Mouse (Mus musculus): ENCODE data around the gene Tacc3. TPM values are rescaled to one million over a fixed set of nuclear protein-coding genes. Genes with fewer than 3 reads are reported as not detected.
A peak's percentile ranks its signal among the peaks of the same experiment; 100 is the strongest.

The Tacc3 gene
- polyA plus RNA-seq, 1 experiment, result 9.2 TPM

DNA sequence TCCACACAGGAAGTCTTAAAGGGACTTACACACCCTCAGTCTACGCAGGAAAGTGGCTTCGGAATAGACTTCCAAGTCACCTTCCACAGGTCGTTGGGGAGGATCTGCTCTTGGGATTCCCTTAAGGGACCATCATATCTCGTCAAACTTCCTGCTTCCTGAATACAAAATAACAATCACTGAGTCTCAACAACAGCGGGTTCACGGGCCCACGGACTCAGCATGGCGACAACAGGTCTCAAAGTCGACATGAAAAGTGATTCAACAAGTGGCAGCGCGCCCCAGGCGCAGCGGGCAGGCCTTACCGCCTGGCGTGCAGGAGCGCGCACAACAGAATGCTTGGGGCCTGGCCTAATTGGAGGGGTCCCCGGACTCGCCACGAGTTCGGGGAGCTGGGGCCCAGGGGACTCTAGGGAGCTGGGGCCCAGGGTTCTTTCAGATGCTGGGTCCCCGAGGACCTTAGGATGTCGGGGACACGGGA lies 29.1 kb upstream of the Tacc3 start:
- H3K4me1 ChIP-seq (ENCODE audit: control insufficient read depth, insufficient read depth, low read length), result peaks cover 6% of the 10 kb centered on the region; the same call in 1 of the 2 replicates
- DNase-seq, result no peak
- under 1% methylated on average over 24 of the region's 24 CpGs for WGBS
- H3K27ac ChIP-seq (ENCODE audit: insufficient read depth, low read length), result peak overlapping the region; percentile 52
- TF ChIP-seq POLR2A (IDR thresholded peaks at IDR 0.05; ENCODE audit: borderline replicate concordance, insufficient read depth, low read length) (no peak), CTCF (IDR thresholded peaks at IDR 0.05; ENCODE audit: borderline replicate concordance, insufficient read depth, low read depth, low read length) (no peak)
- H3K4me3 ChIP-seq (replicated peaks; ENCODE audit: insufficient read depth, low read depth, low read length), result peak overlapping the region; percentile 66
- H3K27me3 ChIP-seq (ENCODE audit: control insufficient read depth, insufficient read depth, low read length), result no peaks in the 10 kb centered on the region

GRCm38 (mm10) chr5:33629301-33629987 lies 28.5 kb upstream of the Tacc3 start, which contains the start of the genes Fam53a and Gm9903:
Gene Fam53a, minus strand, starts transcription at chr5:33629635.
Gene Gm9903, plus strand, starts transcription at chr5:33629925.
- peak; percentile 99 to 100 for DNase-seq
- Histone ChIP-seq H3K4me1 (ENCODE audit: control insufficient read depth, insufficient read depth, low read length) (peaks cover 6% of the 10 kb centered on the region; the same call in 1 of the 2 replicates), H3K27me3 (ENCODE audit: control insufficient read depth, insufficient read depth, low read length) (no peaks in the 10 kb centered on the region), H3K27ac (ENCODE audit: insufficient read depth, low read length) (peak within 1 kb of the TSS; percentile 52), H3K4me3 (replicated peaks; ENCODE audit: insufficient read depth, low read depth, low read length) (peak within 1 kb of the TSS; percentile 75)
- 1% methylated on average over 98 of the region's 99 CpGs for WGBS
- TF ChIP-seq CTCF (IDR thresholded peaks at IDR 0.05; ENCODE audit: borderline replicate concordance, insufficient read depth, low read depth, low read length) (no peak), POLR2A (IDR thresholded peaks at IDR 0.05; ENCODE audit: borderline replicate concordance, insufficient read depth, low read length) (peak; percentile 88)

DNA sequence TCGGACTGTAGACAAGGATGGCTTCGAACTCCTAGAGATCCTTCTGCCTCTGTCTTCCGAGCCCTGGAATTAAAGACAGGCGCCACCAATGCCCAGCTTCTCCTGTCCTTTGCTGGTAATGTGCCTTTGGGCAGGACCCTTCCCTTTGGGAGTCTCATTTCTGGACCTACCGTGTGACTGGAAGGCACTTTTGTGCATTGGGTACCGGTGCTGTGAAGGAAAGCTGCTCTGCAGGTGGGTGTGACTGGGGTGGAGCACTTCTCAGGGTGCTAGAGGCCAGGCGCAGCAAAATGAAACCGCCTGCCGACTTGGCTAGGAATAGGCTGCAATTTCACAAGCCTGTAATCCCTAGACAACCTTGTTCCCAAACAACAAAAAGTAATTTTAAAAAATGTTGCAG lies 27.9 kb upstream of the Tacc3 start:
- peaks cover 6% of the 10 kb centered on the region; the same call in 1 of the 2 replicates for H3K4me1 ChIP-seq (ENCODE audit: control insufficient read depth, insufficient read depth, low read length)
- no peak for DNase-seq
- no peaks in the 10 kb centered on the region for H3K27me3 ChIP-seq (ENCODE audit: control insufficient read depth, insufficient read depth, low read length)
- H3K4me3 ChIP-seq (replicated peaks; ENCODE audit: insufficient read depth, low read depth, low read length), result peak overlapping the region; percentile 75
- WGBS, result 4% methylated on average over 9 of the region's 9 CpGs
- TF ChIP-seq CTCF (IDR thresholded peaks at IDR 0.05; ENCODE audit: borderline replicate concordance, insufficient read depth, low read depth, low read length), result no peak
- no peak for TF ChIP-seq POLR2A (IDR thresholded peaks at IDR 0.05; ENCODE audit: borderline replicate concordance, insufficient read depth, low read length)
- H3K27ac ChIP-seq (ENCODE audit: insufficient read depth, low read length), result peak overlapping the region; percentile 11; the same call in 1 of the 2 replicates

DNA sequence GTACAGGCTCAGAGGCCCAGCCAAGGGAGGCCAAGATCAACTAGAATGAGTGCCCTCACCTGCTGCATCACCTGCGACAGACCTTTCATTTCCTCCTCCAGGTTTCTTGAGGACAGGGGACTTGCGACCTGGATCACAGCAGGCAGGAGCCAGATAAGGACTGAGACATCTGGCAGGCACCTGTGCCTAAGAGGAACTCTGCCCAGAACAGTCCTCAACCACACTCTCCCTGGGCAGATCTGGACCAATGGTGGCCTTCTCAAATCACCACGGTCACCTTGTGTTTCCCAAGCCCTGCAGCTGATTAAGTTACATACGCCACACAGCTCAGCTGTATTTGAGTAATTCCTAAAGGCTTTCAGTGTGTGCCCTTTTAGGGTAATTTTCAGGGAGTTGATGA lies 27.3 kb upstream of the Tacc3 start:
- H3K4me3 ChIP-seq (replicated peaks; ENCODE audit: insufficient read depth, low read depth, low read length), result no peak overlapping the region
- H3K27ac ChIP-seq (ENCODE audit: insufficient read depth, low read length), result no peak overlapping the region
- peaks cover 6% of the 10 kb centered on the region; the same call in 1 of the 2 replicates for H3K4me1 ChIP-seq (ENCODE audit: control insufficient read depth, insufficient read depth, low read length)
- no peak for DNase-seq
- no peak for TF ChIP-seq POLR2A (IDR thresholded peaks at IDR 0.05; ENCODE audit: borderline replicate concordance, insufficient read depth, low read length)
- 54% methylated on average over 4 of the region's 4 CpGs for WGBS
- H3K27me3 ChIP-seq (ENCODE audit: control insufficient read depth, insufficient read depth, low read length), result no peaks in the 10 kb centered on the region

GRCm38 (mm10) chr5:33632526-33632925 lies 25.4 kb upstream of the Tacc3 start:
- DNase-seq, result no peak
- TF ChIP-seq CTCF (IDR thresholded peaks at IDR 0.05; ENCODE audit: borderline replicate concordance, insufficient read depth, low read depth, low read length), result no peak
- no peak for TF ChIP-seq POLR2A (IDR thresholded peaks at IDR 0.05; ENCODE audit: borderline replicate concordance, insufficient read depth, low read length)
- WGBS, result 23% methylated on average over 1 of the region's 1 CpGs

GRCm38 (mm10) chr5:33635361-33635760 lies 22.6 kb upstream of the Tacc3 start:
- no peak overlapping the region for H3K27ac ChIP-seq (ENCODE audit: insufficient read depth, low read length)
- no peaks in the 10 kb centered on the region for H3K27me3 ChIP-seq (ENCODE audit: control insufficient read depth, insufficient read depth, low read length)
- DNase-seq, result no peak
- TF ChIP-seq CTCF (IDR thresholded peaks at IDR 0.05; ENCODE audit: borderline replicate concordance, insufficient read depth, low read depth, low read length) (no peak), POLR2A (IDR thresholded peaks at IDR 0.05; ENCODE audit: borderline replicate concordance, insufficient read depth, low read length) (no peak)
- H3K4me1 ChIP-seq (ENCODE audit: control insufficient read depth, insufficient read depth, low read length), result no peaks in the 10 kb centered on the region
- no peak overlapping the region for H3K4me3 ChIP-seq (replicated peaks; ENCODE audit: insufficient read depth, low read depth, low read length)
- 94% methylated on average over 3 of the region's 3 CpGs for WGBS

More at GRCm38 (mm10) chr5:33632526-33632925, 25.4 kb upstream of the Tacc3 start:
- H3K27ac ChIP-seq (ENCODE audit: insufficient read depth, low read length), result no peak overlapping the region
- no peaks in the 10 kb centered on the region for H3K27me3 ChIP-seq (ENCODE audit: control insufficient read depth, insufficient read depth, low read length)
- peaks cover 6% of the 10 kb centered on the region; the same call in 1 of the 2 replicates for H3K4me1 ChIP-seq (ENCODE audit: control insufficient read depth, insufficient read depth, low read length)
- no peak overlapping the region for H3K4me3 ChIP-seq (replicated peaks; ENCODE audit: insufficient read depth, low read depth, low read length)

- no peak overlapping the region for H3K4me3 ChIP-seq (replicated peaks; ENCODE audit: insufficient read depth, low read depth, low read length)
- TF ChIP-seq POLR2A (IDR thresholded peaks at IDR 0.05; ENCODE audit: borderline replicate concordance, insufficient read depth, low read length), result no peak
- TF ChIP-seq CTCF (IDR thresholded peaks at IDR 0.05; ENCODE audit: borderline replicate concordance, insufficient read depth, low read depth, low read length), result no peak
- H3K27ac ChIP-seq (ENCODE audit: insufficient read depth, low read length), result no peak overlapping the region
- DNase-seq, result no peak
- 50% methylated on average over 3 of the region's 3 CpGs for WGBS
- no peaks in the 10 kb centered on the region for H3K4me1 ChIP-seq (ENCODE audit: control insufficient read depth, insufficient read depth, low read length)
- H3K27me3 ChIP-seq (ENCODE audit: control insufficient read depth, insufficient read depth, low read length), result no peaks in the 10 kb centered on the region
These were observed 20.1 kb upstream of the Tacc3 start for GRCm38 (mm10) chr5:33637606-33638350.
